Mouse (Mus musculus) lung, embryonic 14.5 days (tissue): ENCODE measurements around the gene Zfp747. TPM values are rescaled to one million over a fixed set of nuclear protein-coding genes. Genes with fewer than 3 reads are reported as not detected.
"Not testable (repeated sequence)": the region's sequence is repeated elsewhere in the genome, so short reads cannot be mapped to it uniquely, and the experiment has no call there.

Source experiments
- ATAC-seq: fragments of 200-750 bp; cut with Nextera tagmentation; 2 replicates; pipeline ENCODE4 v1.8.0; 2017; ENCODE audit warnings: mild to moderate bottlenecking, moderate TSS enrichment, moderate library complexity; ENCODE audit not compliant: insufficient read depth
- DNase-seq: peaks from one replicate; pipeline ENCODE4 v3.0.0-alpha.2; 2015
- H3K27ac ChIP-seq: fragments of 300-500 bp; sonication (generic); 2 replicates; pipeline ENCODE4 v1.5.1; 2014; ENCODE audit warnings: low read depth, mild to moderate bottlenecking, moderate library complexity
- H3K27me3 ChIP-seq: fragments of 300-500 bp; sonication (generic); 2 replicates; pipeline ENCODE4 v1.6.1; 2014; ENCODE audit warnings: low read length, control low read depth; ENCODE audit not compliant: insufficient read depth
- H3K36me3 ChIP-seq: fragments of 300-500 bp; sonication (generic); 2 replicates; pipeline ENCODE4 v1.6.1; 2014; ENCODE audit warnings: control low read depth; ENCODE audit not compliant: insufficient read depth
- H3K4me1 ChIP-seq: fragments of 300-500 bp; sonication (generic); 2 replicates; pipeline ENCODE4 v1.6.1; 2014; ENCODE audit warnings: antibody characterized with exemption, control low read depth; ENCODE audit not compliant: insufficient read depth
- H3K4me2 ChIP-seq: fragments of 300-500 bp; sonication (generic); 2 replicates; pipeline ENCODE4 v1.6.1; 2014; ENCODE audit warnings: mild to moderate bottlenecking
- H3K4me3 ChIP-seq: fragments of 300-500 bp; sonication (generic); 2 replicates; pipeline ENCODE4 v1.5.1; 2014; ENCODE audit warnings: low read depth, low read length
- H3K9ac ChIP-seq: fragments of 300-500 bp; sonication (generic); 2 replicates; pipeline ENCODE4 v1.6.1; 2014
- H3K9me3 ChIP-seq: fragments of 300-500 bp; sonication (generic); 2 replicates; pipeline ENCODE4 v1.6.1; 2016; ENCODE audit warnings: low read depth, low read length, control low read depth
- CTCF ChIP-seq: IDR thresholded peaks from 2 replicates; pipeline ENCODE4 v1.5.1; 2016; ENCODE audit warnings: antibody characterized with exemption, low read depth
- WGBS: fragments of 180-500 bp; shearing (Covaris S2); extraction: QIAGEN DNeasy Blood & Tissue Kit; methylation state at CpG from one replicate; pipeline ENCODE4 v1.1.7; 2014; 5-methylcytosine and 5-hydroxymethylcytosine counted together
- polyA plus RNA-seq: library from polyadenylated mRNA; unstranded; fragments of >200 nt; fragmentation: Nextera tagmentation; extraction: Ambion mirVana; gene quantifications from 2 replicates; pipeline ENCODE4 v1.2.1, GENCODE M21; 2014

The Zfp747 gene
- polyA plus RNA-seq, 1 experiment from 2014 or later, result 8.5 TPM

DNA sequence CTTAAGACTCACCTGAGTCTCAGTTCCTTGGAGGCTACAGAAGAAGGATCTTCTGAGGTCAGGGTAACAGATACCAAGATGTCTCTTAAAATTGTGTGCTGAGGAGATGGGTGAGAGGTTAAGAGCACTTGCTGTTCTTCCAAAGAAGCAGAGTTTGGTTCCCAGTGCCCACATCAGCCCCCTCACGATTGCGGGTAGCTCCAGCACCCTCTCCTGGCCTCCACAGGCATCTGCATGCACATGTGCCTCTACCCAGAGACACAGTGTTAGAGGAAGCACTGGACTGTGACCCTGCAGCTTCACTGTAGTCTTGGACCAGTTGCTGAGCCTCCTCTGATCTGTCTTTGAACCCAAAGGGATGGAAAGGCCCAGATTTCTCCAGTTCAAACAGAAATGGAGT lies 27.1 kb upstream of the Zfp747 start:
- Histone ChIP-seq H3K4me3 (no peak overlapping the region), H3K4me1 (no peaks in the 10 kb centered on the region), H3K27me3 (no peaks in the 10 kb centered on the region), H3K4me2 (no peak overlapping the region), H3K27ac (no peak overlapping the region), H3K9ac (no peak overlapping the region), H3K9me3 (no peaks in the 10 kb centered on the region), H3K36me3 (peaks cover 5% of the 10 kb centered on the region; the same call in 1 of the 2 replicates)
- no peak for TF ChIP-seq CTCF
- 41% methylated on average over 2 of the region's 2 CpGs for WGBS
- no peak for DNase-seq
- no peak for ATAC-seq

DNA sequence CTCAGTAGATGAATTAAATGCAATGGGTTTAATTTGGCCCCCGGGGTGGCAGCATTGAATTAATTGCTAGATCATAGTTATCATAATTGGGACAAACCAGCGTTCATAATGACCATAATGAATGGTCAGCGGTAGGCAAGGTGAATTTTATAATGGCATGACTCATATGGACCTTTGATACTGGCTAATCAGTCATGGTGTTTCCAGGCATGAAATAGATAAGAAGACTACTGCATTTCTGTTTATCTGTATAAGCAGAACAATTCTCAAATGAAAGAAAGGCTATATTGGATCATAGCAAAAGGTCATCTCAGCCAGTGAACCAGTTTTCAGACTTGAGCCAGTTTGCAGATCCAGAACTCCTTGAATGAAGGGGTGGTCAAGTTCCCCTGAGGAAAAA lies 24.5 kb upstream of the Zfp747 start:
- TF ChIP-seq CTCF, result no peak
- no peaks in the 10 kb centered on the region for H3K4me1 ChIP-seq
- DNase-seq (no peak), ATAC-seq (no peak)
- H3K4me2 ChIP-seq, result no peak overlapping the region
- H3K9me3 ChIP-seq, result no peaks in the 10 kb centered on the region
- no peak overlapping the region for H3K9ac ChIP-seq
- peaks cover 5% of the 10 kb centered on the region; the same call in 1 of the 2 replicates for H3K36me3 ChIP-seq
- no peaks in the 10 kb centered on the region for H3K27me3 ChIP-seq
- H3K27ac ChIP-seq, result no peak overlapping the region
- WGBS, result 63% methylated on average over 3 of the region's 3 CpGs
- H3K4me3 ChIP-seq, result no peak overlapping the region

DNA sequence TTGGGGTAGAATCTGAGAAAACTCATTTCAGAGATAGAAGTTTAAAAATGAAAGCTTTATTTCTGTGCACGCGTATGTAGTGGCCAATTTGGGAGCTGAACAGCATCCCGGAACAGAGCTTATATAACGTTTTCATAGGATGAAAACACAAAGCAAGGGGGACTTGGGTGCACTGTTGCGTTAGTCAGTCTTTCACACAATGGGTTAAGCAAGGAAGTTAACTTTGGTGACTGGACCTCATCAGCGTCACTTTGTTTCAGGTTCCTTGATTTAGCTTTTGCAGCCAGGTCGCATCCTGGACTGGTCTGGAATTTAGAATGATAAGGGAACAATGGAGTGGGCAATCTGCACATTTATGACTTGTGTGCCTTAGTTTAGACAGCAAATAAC lies 18.1 kb upstream of the Zfp747 start:
- Histone ChIP-seq H3K9me3 (no peaks in the 10 kb centered on the region), H3K9ac (peak overlapping the region; percentile 38), H3K27ac (peak overlapping the region; percentile 59), H3K4me1 (0 out of 2 replicates have a peak, but pooled peaks cover 10% of the 10 kb centered on the region), H3K4me3 (peak overlapping the region; percentile 66), H3K4me2 (peak overlapping the region; percentile 81), H3K27me3 (no peaks in the 10 kb centered on the region), H3K36me3 (0 out of 2 replicates have a peak, but pooled peaks cover 9% of the 10 kb centered on the region)
- no peak for DNase-seq
- WGBS, result 11% methylated on average over 7 of the region's 7 CpGs
- TF ChIP-seq CTCF, result no peak
- no peak for ATAC-seq

DNA sequence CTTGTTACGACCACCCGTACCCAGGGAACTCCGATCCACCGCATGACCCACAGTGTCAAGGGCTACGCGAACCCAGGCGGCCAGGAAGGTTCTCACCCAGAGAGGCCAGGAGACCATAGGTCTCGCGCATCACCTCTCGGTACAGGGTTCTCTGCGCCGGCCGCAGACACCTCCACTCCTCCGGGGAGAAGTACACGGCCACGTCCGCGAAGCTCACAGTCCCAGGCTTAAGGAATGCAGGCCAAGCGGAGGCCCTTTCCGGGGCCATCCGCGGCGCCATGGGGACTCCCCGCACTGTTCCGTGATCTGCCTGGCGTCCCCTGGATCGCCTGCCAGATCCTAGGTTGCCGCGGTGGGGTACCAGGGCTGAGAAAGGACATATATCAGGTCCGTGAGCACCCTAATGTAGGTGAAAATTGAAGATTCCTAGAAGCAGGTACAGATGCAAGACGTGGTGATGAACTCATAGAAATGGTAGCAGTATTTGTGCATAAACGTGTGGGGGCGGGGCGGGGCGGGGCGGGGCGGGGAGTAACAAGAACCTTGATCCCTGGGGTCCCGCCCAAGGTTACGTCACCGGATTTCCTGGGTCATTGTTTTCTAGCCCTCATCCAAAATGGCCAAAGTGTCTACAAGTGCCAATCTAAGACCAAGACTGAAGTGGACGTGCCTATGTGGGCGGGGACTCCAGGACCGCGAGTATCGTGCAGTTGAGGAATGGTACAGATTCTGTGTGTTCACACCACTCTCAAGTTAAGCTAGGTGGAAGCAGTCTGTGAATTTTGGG lies 17.5 kb upstream of the Zfp747 start, which contains the start of gene E430018J23Rik:
E430018J23Rik (minus strand) TSS at position 473 of the 787 bp plus-strand sequence.
- no peak for TF ChIP-seq CTCF
- Histone ChIP-seq H3K27me3 (no peaks in the 10 kb centered on the region), H3K36me3 (0 out of 2 replicates have a peak, but pooled peaks cover 9% of the 10 kb centered on the region), H3K9me3 (no peaks in the 10 kb centered on the region), H3K4me2 (peak within 1 kb of the TSS; percentile 81), H3K27ac (peak within 1 kb of the TSS; percentile 86), H3K9ac (peak within 1 kb of the TSS; percentile 75), H3K4me1 (0 out of 2 replicates have a peak, but pooled peaks cover 10% of the 10 kb centered on the region), H3K4me3 (peak within 1 kb of the TSS; percentile 66)
- ATAC-seq (peak; percentile 94), DNase-seq (peak; percentile 100)
- under 1% methylated on average over 45 of the region's 45 CpGs for WGBS

DNA sequence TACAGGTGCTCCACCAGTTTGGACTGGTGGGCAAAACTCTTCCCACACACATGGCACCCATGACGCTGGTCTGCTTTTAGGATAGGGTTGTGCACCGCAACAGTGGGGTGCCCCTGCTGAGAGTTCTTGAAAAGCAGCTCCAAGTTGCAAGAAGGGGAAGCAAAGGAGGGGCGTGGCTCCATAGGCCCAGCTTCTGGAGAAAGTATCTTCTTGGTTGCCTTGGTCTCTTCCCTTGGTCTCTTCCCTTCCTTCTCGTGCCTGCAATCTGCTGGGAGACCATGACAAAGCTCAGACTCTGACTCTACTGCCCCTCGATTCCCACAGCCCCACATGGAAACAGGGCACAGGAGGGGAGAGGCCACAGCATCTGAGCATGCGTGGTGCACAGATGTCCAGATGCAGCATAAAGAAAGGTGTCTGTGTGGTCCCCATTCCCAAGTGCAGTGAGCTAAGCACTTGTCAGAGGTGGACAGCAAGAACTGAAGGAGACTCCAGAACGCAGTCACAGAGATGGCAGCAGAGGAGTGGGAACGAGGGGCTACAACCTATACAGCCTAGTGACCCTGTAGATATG lies 16.5 kb upstream of the Zfp747 start:
- H3K27me3 ChIP-seq, result no peaks in the 10 kb centered on the region
- H3K36me3 ChIP-seq, result 0 out of 2 replicates have a peak, but pooled peaks cover 9% of the 10 kb centered on the region
- H3K4me3 ChIP-seq, result peak overlapping the region; percentile 66
- no peak for DNase-seq
- 80% methylated on average over 8 of the region's 8 CpGs for WGBS
- peak overlapping the region; percentile 75 for H3K9ac ChIP-seq
- peak overlapping the region; percentile 81 for H3K4me2 ChIP-seq
- H3K27ac ChIP-seq, result no peak overlapping the region
- H3K4me1 ChIP-seq, result 0 out of 2 replicates have a peak, but pooled peaks cover 10% of the 10 kb centered on the region
- H3K9me3 ChIP-seq, result no peaks in the 10 kb centered on the region
- no peak for TF ChIP-seq CTCF
- ATAC-seq, result no peak

DNA sequence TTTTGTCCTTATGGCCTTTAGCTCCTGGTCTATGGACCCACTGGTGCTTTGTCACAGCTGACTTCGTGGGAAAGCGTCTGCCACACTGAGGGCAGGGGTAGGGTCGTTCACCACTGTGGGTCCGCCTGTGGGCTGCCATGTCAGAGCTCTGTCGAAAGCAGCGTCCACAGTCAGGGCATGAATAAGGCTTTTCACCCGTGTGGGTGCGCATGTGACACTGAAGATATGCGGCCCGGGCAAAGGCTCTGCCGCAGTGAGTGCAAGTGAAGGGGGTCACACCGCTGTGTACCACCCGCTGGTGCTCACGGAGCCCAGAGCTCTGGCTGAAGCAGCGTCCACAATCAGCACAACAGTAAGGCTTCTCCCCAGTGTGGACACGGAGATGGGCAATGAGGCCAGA lies 15.7 kb upstream of the Zfp747 start:
- no peaks in the 10 kb centered on the region for H3K9me3 ChIP-seq
- no peak for ATAC-seq
- no peak overlapping the region for H3K27ac ChIP-seq
- no peaks in the 10 kb centered on the region for H3K27me3 ChIP-seq
- 0 out of 2 replicates have a peak, but pooled peaks cover 10% of the 10 kb centered on the region for H3K4me1 ChIP-seq
- no peak for TF ChIP-seq CTCF
- H3K9ac ChIP-seq, result no peak overlapping the region
- DNase-seq, result no peak
- H3K4me3 ChIP-seq, result no peak overlapping the region
- 94% methylated on average over 16 of the region's 16 CpGs for WGBS
- 0 out of 2 replicates have a peak, but pooled peaks cover 9% of the 10 kb centered on the region for H3K36me3 ChIP-seq
- no peak overlapping the region for H3K4me2 ChIP-seq

DNA sequence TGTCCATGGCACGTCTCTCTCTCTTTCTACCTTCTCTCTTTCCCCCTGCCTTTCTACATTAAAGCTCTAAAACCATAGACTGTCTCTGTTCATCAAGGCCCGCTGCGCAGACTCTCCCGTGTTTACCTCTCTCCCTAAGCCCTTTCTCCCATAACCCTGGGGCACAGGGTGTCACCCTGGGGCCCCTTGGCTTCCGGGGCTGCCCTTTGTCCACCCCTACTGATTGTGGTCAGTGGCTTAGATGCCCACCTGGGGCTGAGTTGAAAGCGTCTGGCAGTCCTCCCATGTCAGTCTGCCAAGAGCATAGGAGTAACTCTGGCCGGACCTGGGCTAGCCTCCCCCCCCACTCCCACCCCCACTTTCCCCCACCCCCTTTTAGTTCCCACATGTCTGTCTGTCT lies 14.5 kb upstream of the Zfp747 start:
- H3K36me3 ChIP-seq, result 0 out of 2 replicates have a peak, but pooled peaks cover 9% of the 10 kb centered on the region
- TF ChIP-seq CTCF, result no peak
- no peaks in the 10 kb centered on the region for H3K27me3 ChIP-seq
- DNase-seq (no peak), ATAC-seq (no peak)
- 0 out of 2 replicates have a peak, but pooled peaks cover 10% of the 10 kb centered on the region for H3K4me1 ChIP-seq
- H3K4me3 ChIP-seq, result no peak overlapping the region
- 74% methylated on average over 7 of the region's 7 CpGs for WGBS
- H3K9ac ChIP-seq, result no peak overlapping the region
- H3K4me2 ChIP-seq, result no peak overlapping the region
- H3K27ac ChIP-seq, result no peak overlapping the region
- H3K9me3 ChIP-seq, result no peaks in the 10 kb centered on the region

DNA sequence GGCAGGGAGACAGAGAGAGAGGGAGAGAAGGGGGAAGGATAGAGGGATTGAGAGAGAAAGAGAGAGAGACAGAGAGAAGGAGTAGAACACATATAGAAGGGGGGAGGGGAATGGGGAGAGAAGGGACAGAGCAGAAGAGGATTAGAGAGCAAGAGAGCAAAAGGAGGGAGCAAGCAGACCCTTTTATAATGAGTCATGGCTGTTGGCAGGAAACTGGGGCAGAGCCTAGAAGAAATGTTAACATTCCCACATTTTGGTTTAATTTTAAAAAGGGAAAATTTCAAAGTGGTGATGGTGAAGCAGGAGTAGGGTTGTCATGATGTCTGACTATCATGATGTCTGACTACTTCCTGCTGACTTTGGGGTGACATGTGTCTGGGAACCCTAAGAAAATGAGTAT lies 12.4 kb upstream of the Zfp747 start:
- H3K27me3 ChIP-seq, DNase-seq, H3K4me2 ChIP-seq, H3K9ac ChIP-seq, ATAC-seq, H3K27ac ChIP-seq, H3K9me3 ChIP-seq, H3K4me1 ChIP-seq, H3K4me3 ChIP-seq: not testable (repeated sequence)
- peaks cover 14% of the 10 kb centered on the region; the same call in 1 of the 2 replicates for H3K36me3 ChIP-seq
